8 mouse cellular contexts compared by ENCODE assay signal in the genomic region with DNA sequence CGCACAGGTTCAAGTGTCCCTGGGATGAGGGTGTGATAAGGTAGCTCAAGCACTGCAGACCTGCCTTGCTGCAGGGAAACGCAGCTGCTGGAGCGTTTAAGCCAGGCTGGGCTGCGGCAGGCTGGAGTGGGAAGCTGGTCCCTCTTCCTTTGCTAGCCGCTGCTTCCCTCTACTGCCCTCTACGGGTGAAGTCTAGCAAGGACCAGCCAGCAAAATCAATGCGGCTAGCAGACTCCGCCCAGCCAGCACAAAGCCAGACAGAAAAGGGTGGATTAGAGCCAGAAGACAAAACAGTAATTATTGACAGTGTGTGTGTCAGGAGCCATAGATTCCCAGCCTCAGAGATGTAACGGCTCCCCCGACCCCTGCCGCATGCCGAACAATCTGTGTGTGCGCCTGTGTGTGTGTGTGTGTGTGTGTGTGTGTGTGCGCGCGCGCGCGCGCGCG.
DNase-seq lines count a peak whose midpoint lies in the region; ATAC-seq and TF ChIP-seq lines count a peak whose summit lies in the region.

No protein-coding gene starts in this region.

- no peaks in the 10 kb centered on the region for H3K36me3 ChIP-seq in C2C12 (ENCODE audit: control insufficient read depth, insufficient read depth)
- no peaks in the 10 kb centered on the region for H3K36me3 ChIP-seq in heart, embryonic 14.5 days (ENCODE audit: control insufficient read depth, insufficient read depth, low read length)
- H3K36me3 ChIP-seq in liver, embryonic 12.5 days: no peaks in the 10 kb centered on the region
- no peaks in the 10 kb centered on the region for H3K36me3 ChIP-seq in stomach, embryonic 15.5 days

- WGBS in heart, embryonic 14.5 days: 42% methylated on average over 22 of the region's 22 CpGs
- 34% methylated on average over 22 of the region's 22 CpGs for WGBS in liver, embryonic 12.5 days (ENCODE audit: insufficient replicate concordance)
- 39% methylated on average over 22 of the region's 22 CpGs for WGBS in stomach, embryonic 15.5 days

- peak overlapping the region; percentile 37 to 39; a peak in 2 of 4 replicates for H3K27ac ChIP-seq in heart, embryonic 14.5 days (replicated peaks in 1 of 2; ENCODE audit: control insufficient read depth in 1 of 2, insufficient read depth in 1 of 2, low read depth in 2 of 2, low read length in 2 of 2)
- no peak overlapping the region for H3K27ac ChIP-seq in liver, embryonic 12.5 days
- peak overlapping the region; percentile 54; the same call in 1 of the 2 replicates for H3K27ac ChIP-seq in stomach, embryonic 15.5 days

- TF ChIP-seq CTCF in C2C12 (IDR thresholded peaks at IDR 0.05; ENCODE audit: control insufficient read depth, insufficient read depth, insufficient read length): no peak
- peak; percentile 81 for TF ChIP-seq CTCF in brain, embryonic 14.5 days (IDR thresholded peaks at IDR 0.05; ENCODE audit: borderline replicate concordance, extremely low read depth, insufficient read depth, insufficient read length)

- no peak overlapping the region for H3K4me3 ChIP-seq in C2C12 (ENCODE audit: insufficient read depth, poor library complexity, severe bottlenecking)
- peak overlapping the region; percentile 33 to 50 for H3K4me3 ChIP-seq in heart, embryonic 14.5 days (ENCODE audit: control insufficient read depth in 1 of 2, insufficient read depth in 1 of 2, low read depth in 1 of 2, low read length in 2 of 2)
- peak overlapping the region; percentile 22 for H3K4me3 ChIP-seq in liver, embryonic 12.5 days
- H3K4me3 ChIP-seq in stomach, embryonic 15.5 days (replicated peaks): peak overlapping the region; percentile 31

- H3K4me1 ChIP-seq in heart, embryonic 14.5 days (ENCODE audit: control insufficient read depth in 2 of 2, insufficient read depth in 2 of 2, low read length in 2 of 2): peaks cover 0 to 2% of the 10 kb centered on the region in 2 experiments; a peak in 1 of 4 replicates
- no peaks in the 10 kb centered on the region for H3K4me1 ChIP-seq in liver, embryonic 12.5 days
- no peaks in the 10 kb centered on the region for H3K4me1 ChIP-seq in stomach, embryonic 15.5 days

- peak; percentile 75 for ATAC-seq in erythroid progenitor cell, adult 5-6 weeks (replicated peaks; ENCODE audit: low FRiP score, poor library complexity, severe bottlenecking)
- peak; percentile 64; the same call in 1 of the 2 replicates for ATAC-seq in heart, embryonic 14.5 days (ENCODE audit: insufficient number of reproducible peaks, insufficient read depth, low FRiP score, low read depth)
- ATAC-seq in liver, embryonic 12.5 days: 0 out of 2 replicates have a peak, but pooled peaks have one; percentile 42
- peak; percentile 70; the same call in 1 of the 2 replicates for ATAC-seq in stomach, embryonic 15.5 days (ENCODE audit: insufficient read depth, low FRiP score, low read depth)

- peak overlapping the region; percentile 44 for H3K9ac ChIP-seq in heart, embryonic 14.5 days (ENCODE audit: low read length)
- no peak overlapping the region for H3K9ac ChIP-seq in liver, embryonic 12.5 days
- no peak overlapping the region for H3K9ac ChIP-seq in stomach, embryonic 15.5 days

- TF ChIP-seq POLR2A in brain, embryonic 14.5 days (IDR thresholded peaks at IDR 0.05; ENCODE audit: borderline replicate concordance, extremely low read depth, insufficient read depth, insufficient read length, poor library complexity, severe bottlenecking): peak; percentile 35; the same call in 1 of the 2 replicates

- no peaks in the 10 kb centered on the region for H3K79me2 ChIP-seq in C2C12 (ENCODE audit: control insufficient read depth, insufficient read depth)

- H3K4me2 ChIP-seq in heart, embryonic 14.5 days (ENCODE audit: low read length): peak overlapping the region; percentile 56
- H3K4me2 ChIP-seq in liver, embryonic 12.5 days: peak overlapping the region; percentile 51
- peak overlapping the region; percentile 45 for H3K4me2 ChIP-seq in stomach, embryonic 15.5 days

- no peaks in the 10 kb centered on the region for H3K9me3 ChIP-seq in heart, embryonic 14.5 days (ENCODE audit: control insufficient read depth, low read length)
- H3K9me3 ChIP-seq in liver, embryonic 12.5 days (replicated peaks): no peaks in the 10 kb centered on the region
- H3K9me3 ChIP-seq in stomach, embryonic 15.5 days: no peaks in the 10 kb centered on the region

- H3K27me3 ChIP-seq in C2C12 (ENCODE audit: control insufficient read depth, insufficient read depth, insufficient read length): no peaks in the 10 kb centered on the region
- no peaks in the 10 kb centered on the region for H3K27me3 ChIP-seq in heart, embryonic 14.5 days (ENCODE audit: control insufficient read depth, insufficient read depth, low read length)
- 0 out of 2 replicates have a peak, but pooled peaks cover 4% of the 10 kb centered on the region for H3K27me3 ChIP-seq in liver, embryonic 12.5 days (replicated peaks)
- no peaks in the 10 kb centered on the region for H3K27me3 ChIP-seq in stomach, embryonic 15.5 days (replicated peaks)

- H3K79me3 ChIP-seq in C2C12 (ENCODE audit: low read depth): no peaks in the 10 kb centered on the region

- DNase-seq in brain, embryonic 14.5 days (ENCODE audit: low read depth): peak; percentile 96
- peak; percentile 86 for DNase-seq in kidney, postnatal 10 days
- DNase-seq in neural tube, embryonic 10.5 days (ENCODE audit: extremely low spot score, low spot score): peak; percentile 75

- H3ac ChIP-seq in C2C12 (ENCODE audit: control insufficient read depth, insufficient read length, low read depth): peak overlapping the region; percentile 10

TF ChIP-seq in C2C12, 6 proteins besides CTCF, POLR2A, EP300 and RAD21:
- no peak for TF ChIP-seq MYOD1 (IDR thresholded peaks at IDR 0.05; ENCODE audit: control insufficient read depth, insufficient read length, low read depth)
- TF ChIP-seq MYOG (IDR thresholded peaks at IDR 0.05; ENCODE audit: control insufficient read depth, extremely low read depth, insufficient read length): no peak
- no peak for TF ChIP-seq CEBPB (IDR thresholded peaks at IDR 0.05; ENCODE audit: low read depth)
- TF ChIP-seq FOSL1 (IDR thresholded peaks at IDR 0.05; ENCODE audit: insufficient read depth, low read length, poor library complexity, severe bottlenecking): no peak
- TF ChIP-seq MAX (IDR thresholded peaks at IDR 0.05): no peak
- no peak for TF ChIP-seq USF1 (IDR thresholded peaks at IDR 0.05; ENCODE audit: low read depth)
